Mouse (Mus musculus) spleen, adult 18-20 months (tissue): Measurements from ENCODE around the gene Gm26992.

ENCODE experiments used
- DNase-seq, 2 experiments: peaks; one replicate each; pipeline ENCODE4 v3.0.0; 2022; ENCODE audit warnings: mixed read lengths in 2 of 2

Gm26992 gene

GRCm38 (mm10) chrX:103490853-103491252 is 69.0 kb downstream of the Gm26992 start:
- no peak for DNase-seq

GRCm38 (mm10) chrX:103492398-103493256 is 70.8 kb downstream of the Gm26992 start:
- DNase-seq = no peak

- peak; percentile 49 to 63 for DNase-seq
These were observed 71.8 kb downstream of the Gm26992 start for GRCm38 (mm10) chrX:103493351-103494173.

GRCm38 (mm10) chrX:103499374-103499773 is 77.6 kb downstream of the Gm26992 start:
- DNase-seq = no peak

- no peak for DNase-seq
These were observed 78.3 kb downstream of the Gm26992 start for GRCm38 (mm10) chrX:103500137-103500536.

- no peak for DNase-seq
These were observed 86.4 kb downstream of the Gm26992 start for GRCm38 (mm10) chrX:103508218-103508617.

- no peak for DNase-seq
These were observed 87.6 kb downstream of the Gm26992 start for GRCm38 (mm10) chrX:103509168-103510019.

- DNase-seq = no peak
These were observed 93.0 kb downstream of the Gm26992 start for GRCm38 (mm10) chrX:103514782-103515181.

GRCm38 (mm10) chrX:103515346-103515745 is 93.5 kb downstream of the Gm26992 start:
- DNase-seq = no peak

- DNase-seq = no peak
These were observed 97.0 kb downstream of the Gm26992 start for GRCm38 (mm10) chrX:103518798-103519197.

GRCm38 (mm10) chrX:103519547-103519946 is 97.7 kb downstream of the Gm26992 start:
- no peak for DNase-seq

GRCm38 (mm10) chrX:103521221-103521716 is 99.5 kb downstream of the Gm26992 start:
- no peak for DNase-seq

- DNase-seq = peak; percentile 71 to 76
These were observed 107.4 kb downstream of the Gm26992 start for GRCm38 (mm10) chrX:103529185-103529584.
